Mouse (Mus musculus): ENCODE data around the gene Prelid1. TPM values are rescaled to one million over a fixed set of nuclear protein-coding genes. Genes with fewer than 3 reads are reported as not detected.
A peak's percentile ranks its signal among the peaks of the same experiment; 100 is the strongest.

Gene Prelid1
- polyA plus RNA-seq, 1 experiment from 2014 or later: 285 TPM

DNA sequence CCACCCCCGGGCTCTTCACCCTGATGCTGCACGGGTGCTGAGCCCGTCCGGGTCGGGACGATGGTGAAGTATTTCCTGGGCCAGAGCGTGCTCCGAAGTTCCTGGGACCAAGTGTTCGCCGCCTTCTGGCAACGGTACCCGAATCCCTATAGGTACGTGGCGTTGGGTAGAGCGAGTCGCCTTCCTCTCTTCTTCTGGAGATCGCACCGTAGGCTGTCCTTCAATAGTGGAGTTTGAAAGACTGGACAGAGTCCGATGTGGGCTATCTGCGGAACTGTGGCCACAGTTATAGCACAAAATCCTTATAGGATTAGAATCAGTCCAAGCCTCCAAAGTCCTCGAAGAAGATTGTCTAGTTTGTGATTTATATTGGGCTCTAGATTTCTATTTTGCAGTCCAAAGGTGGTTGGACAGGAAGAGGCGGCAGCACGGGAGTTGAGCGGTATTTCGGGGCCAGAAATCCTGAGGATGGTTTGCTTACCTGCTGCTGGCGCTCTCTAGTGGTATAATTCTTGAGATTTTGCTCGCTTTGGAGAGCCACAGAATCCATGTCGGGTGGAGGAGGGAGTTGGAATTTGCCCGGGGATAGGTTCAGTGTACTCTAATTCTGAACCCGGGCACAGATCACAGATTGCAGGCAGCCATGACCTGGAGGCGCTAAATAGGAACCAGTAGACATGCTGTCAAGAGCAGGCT is 2.0 kb downstream of the Prelid1 start:
- H3K4me2 ChIP-seq: peak overlapping the region; percentile 83
- H3K4me1 ChIP-seq (replicated peaks): peaks cover 39% of the 10 kb centered on the region
- no peaks in the 10 kb centered on the region for H3K9me3 ChIP-seq (replicated peaks)
- H3K4me3 ChIP-seq: peak overlapping the region; percentile 79
- H3K36me3 ChIP-seq: peaks cover 60% of the 10 kb centered on the region
- H3K27me3 ChIP-seq: no peaks in the 10 kb centered on the region
- ATAC-seq (replicated peaks; ENCODE audit: insufficient number of reproducible peaks, insufficient read depth, low FRiP score, low read depth): no peak; the same call in 1 of the 2 replicates
- WGBS: under 1% methylated on average over 31 of the region's 31 CpGs
- H3K27ac ChIP-seq: peak overlapping the region; percentile 87
- peak overlapping the region; percentile 92 for H3K9ac ChIP-seq

DNA sequence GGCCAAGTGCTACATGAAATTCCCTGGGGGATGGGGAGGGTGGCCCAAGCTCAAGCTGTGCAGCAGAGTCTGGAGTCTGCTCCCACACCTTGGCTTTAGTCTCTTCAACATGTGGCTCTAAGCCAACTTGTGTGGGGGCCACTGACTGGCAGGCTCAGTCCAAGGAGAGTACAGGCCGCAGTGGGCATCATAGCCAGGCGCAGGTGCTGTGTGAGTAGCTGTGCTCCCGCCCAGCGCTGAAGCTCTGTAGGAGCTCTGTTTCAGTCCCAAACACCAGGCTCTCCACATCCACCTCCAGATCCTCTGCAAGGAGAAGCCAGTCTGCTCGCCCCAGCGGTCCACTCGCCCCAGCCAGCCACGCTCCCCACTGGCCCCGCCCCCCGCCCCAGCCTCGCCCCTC is 5.3 kb downstream of the Prelid1 start:
- H3K27me3 ChIP-seq: no peaks in the 10 kb centered on the region
- no peak overlapping the region for H3K4me2 ChIP-seq
- 0 out of 2 replicates have a peak overlapping the region, but pooled peaks have one; percentile 10 for H3K9ac ChIP-seq
- H3K9me3 ChIP-seq (replicated peaks): no peaks in the 10 kb centered on the region
- no peak overlapping the region for H3K4me3 ChIP-seq
- H3K4me1 ChIP-seq (replicated peaks): peaks cover 57% of the 10 kb centered on the region
- H3K36me3 ChIP-seq: peaks cover 33% of the 10 kb centered on the region
- no peak overlapping the region for H3K27ac ChIP-seq
- ATAC-seq (replicated peaks; ENCODE audit: insufficient number of reproducible peaks, insufficient read depth, low FRiP score, low read depth): no peak
- WGBS: 71% methylated on average over 11 of the region's 11 CpGs

DNA sequence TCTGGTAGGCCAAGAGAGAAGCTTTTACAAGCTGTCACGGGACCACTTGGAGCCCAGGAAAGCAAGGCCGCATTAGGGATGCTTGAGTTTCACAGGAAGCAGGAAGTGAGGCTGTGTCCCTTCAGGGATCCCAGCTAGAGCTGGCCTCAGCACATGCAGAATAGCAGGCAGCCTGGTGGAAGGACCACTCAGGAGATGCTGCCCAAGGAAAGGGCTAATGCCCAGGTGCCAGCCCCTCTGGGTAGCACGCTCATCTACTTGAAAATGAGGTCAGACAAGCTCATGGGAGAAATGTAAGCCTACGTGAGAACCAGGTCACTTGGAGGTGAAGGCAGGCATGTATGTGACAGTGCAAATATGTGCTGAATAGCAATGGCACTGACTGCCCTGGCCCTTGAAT is 6.9 kb downstream of the Prelid1 start:
- Histone ChIP-seq H3K27me3 (no peaks in the 10 kb centered on the region), H3K4me1 (replicated peaks) (peaks cover 52% of the 10 kb centered on the region), H3K4me2 (no peak overlapping the region), H3K4me3 (no peak overlapping the region), H3K36me3 (peaks cover 33% of the 10 kb centered on the region), H3K27ac (peak overlapping the region; percentile 49; the same call in 1 of the 2 replicates), H3K9ac (no peak overlapping the region), H3K9me3 (replicated peaks) (no peaks in the 10 kb centered on the region)
- 45% methylated on average over 4 of the region's 4 CpGs for WGBS
- ATAC-seq (replicated peaks; ENCODE audit: insufficient number of reproducible peaks, insufficient read depth, low FRiP score, low read depth): no peak

DNA sequence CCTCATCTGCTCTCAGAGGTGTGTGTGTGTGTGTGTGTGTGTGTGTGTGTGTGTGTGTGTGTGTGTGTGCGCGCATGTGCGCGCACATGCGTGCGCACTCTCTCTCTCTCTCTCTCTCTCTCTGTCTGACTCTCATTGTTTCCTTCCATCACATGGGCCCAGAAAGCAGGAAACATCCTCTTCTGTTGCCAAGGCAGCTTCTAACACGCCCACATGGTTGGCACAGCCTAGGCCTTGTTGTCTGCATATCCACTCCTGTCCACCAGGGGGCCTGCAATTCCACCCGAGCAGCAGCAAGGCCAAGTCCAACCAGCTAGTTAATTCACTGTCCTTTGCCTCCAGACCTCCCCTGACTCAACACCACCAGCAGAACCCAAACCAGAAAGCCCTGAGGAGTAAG is 7.3 kb downstream of the Prelid1 start:
- ATAC-seq (replicated peaks; ENCODE audit: insufficient number of reproducible peaks, insufficient read depth, low FRiP score, low read depth): peak; percentile 24; the same call in 1 of the 2 replicates
- no peak overlapping the region; the same call in 1 of the 2 replicates for H3K27ac ChIP-seq

DNA sequence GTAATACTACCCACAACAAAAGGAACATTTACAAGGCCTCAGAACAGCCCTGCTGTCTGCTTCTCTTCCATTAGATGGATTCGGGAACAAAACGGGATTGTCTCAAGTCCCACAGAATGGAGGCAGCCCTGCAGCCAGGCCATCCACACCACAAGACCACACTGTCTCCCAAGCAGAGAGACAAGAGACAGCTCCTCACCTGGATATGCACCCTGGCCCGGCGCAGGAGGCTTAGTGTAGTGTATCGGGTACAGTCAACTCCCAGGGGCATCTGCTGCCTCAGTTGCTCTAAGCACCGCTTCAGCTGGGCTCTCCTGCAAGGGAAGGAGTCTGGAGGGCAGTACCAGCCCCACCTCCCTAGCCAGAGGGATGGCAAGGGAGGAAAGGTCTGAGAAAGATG is 7.9 kb downstream of the Prelid1 start:
- Histone ChIP-seq H3K9ac (peak overlapping the region; percentile 70; the same call in 1 of the 2 replicates), H3K4me2 (peak overlapping the region; percentile 97), H3K4me1 (replicated peaks) (peaks cover 45% of the 10 kb centered on the region), H3K27ac (no peak overlapping the region), H3K9me3 (replicated peaks) (no peaks in the 10 kb centered on the region), H3K27me3 (no peaks in the 10 kb centered on the region), H3K4me3 (peak overlapping the region; percentile 81), H3K36me3 (peaks cover 29% of the 10 kb centered on the region)
- WGBS: 77% methylated on average over 6 of the region's 6 CpGs
- ATAC-seq (replicated peaks; ENCODE audit: insufficient number of reproducible peaks, insufficient read depth, low FRiP score, low read depth): no peak

More for the DNA sequence above, 7.3 kb downstream of the Prelid1 start:
- Histone ChIP-seq H3K9ac (no peak overlapping the region), H3K36me3 (peaks cover 33% of the 10 kb centered on the region), H3K4me3 (peak overlapping the region; percentile 81), H3K4me1 (replicated peaks) (peaks cover 50% of the 10 kb centered on the region), H3K4me2 (peak overlapping the region; percentile 97), H3K27me3 (no peaks in the 10 kb centered on the region), H3K9me3 (replicated peaks) (no peaks in the 10 kb centered on the region)
- 35% methylated on average over 6 of the region's 8 CpGs for WGBS

DNA sequence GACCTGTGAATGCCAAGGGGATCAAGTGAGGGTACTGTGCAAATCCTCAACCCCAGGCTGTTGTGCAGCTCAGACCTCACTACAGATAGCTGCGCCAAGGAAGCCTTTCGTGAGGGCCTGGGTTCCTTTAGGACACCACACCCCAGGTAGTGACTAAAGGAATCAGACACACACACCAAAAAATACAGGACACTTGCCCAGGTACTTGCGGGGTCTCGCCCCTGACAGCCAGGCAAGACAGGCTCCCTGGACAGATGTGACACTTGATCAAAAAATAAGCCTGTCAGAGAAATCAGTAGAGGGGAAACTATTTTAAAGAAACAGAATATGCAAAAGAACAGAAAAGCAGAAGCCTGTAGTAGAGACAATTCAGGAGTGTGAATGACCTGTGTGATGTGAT is 8.3 kb downstream of the Prelid1 start:
- Histone ChIP-seq H3K36me3 (peaks cover 24% of the 10 kb centered on the region), H3K9me3 (replicated peaks) (no peaks in the 10 kb centered on the region), H3K4me3 (peak overlapping the region; percentile 81), H3K9ac (peak overlapping the region; percentile 70), H3K27ac (no peak overlapping the region), H3K4me1 (replicated peaks) (peaks cover 40% of the 10 kb centered on the region), H3K4me2 (peak overlapping the region; percentile 97), H3K27me3 (no peaks in the 10 kb centered on the region)
- no peak for ATAC-seq (replicated peaks; ENCODE audit: insufficient number of reproducible peaks, insufficient read depth, low FRiP score, low read depth)
- 83% methylated on average over 4 of the region's 4 CpGs for WGBS

DNA sequence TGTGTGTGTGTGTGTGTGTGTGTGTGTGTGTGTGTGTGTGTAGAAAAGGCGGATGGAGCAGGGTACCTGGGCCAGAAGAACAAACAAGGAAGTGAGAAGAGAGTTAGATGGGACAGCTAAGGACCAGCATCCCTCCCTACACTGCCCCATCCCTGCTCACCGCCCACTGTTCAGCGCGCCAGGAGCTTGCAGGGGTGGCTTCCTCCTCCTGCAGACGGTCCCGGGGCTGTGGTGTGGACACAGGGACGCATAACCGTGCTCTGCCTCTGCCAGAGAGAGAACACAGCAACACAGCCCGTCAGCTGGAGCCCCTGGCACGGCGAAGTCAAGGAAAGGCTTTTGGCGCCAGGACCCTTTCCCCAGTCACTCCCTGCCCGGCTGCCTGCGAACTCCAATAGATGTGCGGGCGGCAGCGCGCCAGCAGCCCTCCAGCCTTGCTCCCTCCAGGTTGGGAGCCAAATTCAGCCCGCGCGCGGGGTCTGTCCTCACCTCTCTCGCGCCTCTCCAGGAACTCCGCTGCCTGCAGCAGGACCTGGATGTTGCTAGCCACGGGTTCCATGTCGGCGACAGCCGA is 8.9 kb downstream of the Prelid1 start:
- H3K27me3 ChIP-seq: no peaks in the 10 kb centered on the region
- H3K9ac ChIP-seq: peak overlapping the region; percentile 70
- H3K9me3 ChIP-seq (replicated peaks): no peaks in the 10 kb centered on the region
- H3K4me2 ChIP-seq: peak overlapping the region; percentile 97
- H3K4me1 ChIP-seq (replicated peaks): peaks cover 35% of the 10 kb centered on the region
- ATAC-seq (replicated peaks; ENCODE audit: insufficient number of reproducible peaks, insufficient read depth, low FRiP score, low read depth): peak; percentile 16
- H3K4me3 ChIP-seq: peak overlapping the region; percentile 81
- peak overlapping the region; percentile 92 for H3K27ac ChIP-seq
- 2% methylated on average over 29 of the region's 29 CpGs for WGBS
- H3K36me3 ChIP-seq: peaks cover 19% of the 10 kb centered on the region

DNA sequence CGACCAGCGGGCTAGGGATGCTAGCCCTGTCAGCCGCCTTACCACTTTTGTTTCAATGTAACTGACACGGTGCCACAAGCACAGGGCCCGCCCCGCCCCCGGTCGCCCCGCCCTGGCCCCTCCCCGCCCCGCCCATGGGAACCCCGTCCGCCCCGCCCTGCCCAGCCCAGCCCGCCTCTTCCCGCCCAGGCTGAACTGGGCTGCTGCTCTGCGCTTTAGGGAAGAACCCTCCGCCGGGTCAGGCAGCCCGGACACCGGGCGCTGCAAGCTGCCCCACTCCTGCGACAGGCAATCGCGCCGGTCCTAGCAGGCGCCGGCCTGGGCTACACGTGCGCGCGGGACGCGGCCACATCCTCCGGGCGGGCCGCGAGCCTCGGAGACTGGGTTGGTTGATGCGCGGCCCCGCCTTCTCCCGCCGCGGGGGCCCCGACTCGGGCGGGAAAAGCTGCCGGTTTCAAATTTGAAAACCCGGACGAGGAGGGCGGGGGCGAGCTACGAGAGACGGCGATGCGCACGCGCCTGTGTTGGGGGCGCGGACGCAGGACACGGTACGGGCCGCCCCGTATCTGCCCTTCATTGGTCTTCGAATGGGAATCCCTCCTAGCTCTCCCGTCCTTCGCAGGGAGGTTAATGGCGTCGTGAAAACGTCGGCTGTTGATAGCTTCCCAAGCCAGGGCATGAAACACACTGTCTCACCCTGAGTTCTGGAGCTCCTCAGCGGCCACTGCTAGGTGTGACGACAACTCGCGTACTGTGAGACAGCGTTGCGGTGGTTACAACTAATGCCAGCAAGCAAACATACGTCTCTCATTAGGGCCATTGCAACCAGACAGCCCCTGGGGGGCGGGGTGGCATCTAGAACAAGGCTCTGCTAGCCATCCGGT is 9.6 kb downstream of the Prelid1 start, which contains the start of gene Mxd3:
TSS of gene Mxd3 (minus strand) at position 141 of the 884 bp plus-strand sequence.
- Histone ChIP-seq H3K9ac (peak within 1 kb of the TSS; percentile 70), H3K4me2 (peak within 1 kb of the TSS; percentile 97), H3K4me1 (replicated peaks) (peaks cover 35% of the 10 kb centered on the region), H3K4me3 (peak within 1 kb of the TSS; percentile 81), H3K27me3 (no peaks in the 10 kb centered on the region), H3K9me3 (replicated peaks) (no peaks in the 10 kb centered on the region), H3K27ac (peak within 1 kb of the TSS; percentile 92), H3K36me3 (peaks cover 13% of the 10 kb centered on the region)
- under 1% methylated on average over 82 of the region's 82 CpGs for WGBS
- ATAC-seq (replicated peaks; ENCODE audit: insufficient number of reproducible peaks, insufficient read depth, low FRiP score, low read depth): peak; percentile 88

DNA sequence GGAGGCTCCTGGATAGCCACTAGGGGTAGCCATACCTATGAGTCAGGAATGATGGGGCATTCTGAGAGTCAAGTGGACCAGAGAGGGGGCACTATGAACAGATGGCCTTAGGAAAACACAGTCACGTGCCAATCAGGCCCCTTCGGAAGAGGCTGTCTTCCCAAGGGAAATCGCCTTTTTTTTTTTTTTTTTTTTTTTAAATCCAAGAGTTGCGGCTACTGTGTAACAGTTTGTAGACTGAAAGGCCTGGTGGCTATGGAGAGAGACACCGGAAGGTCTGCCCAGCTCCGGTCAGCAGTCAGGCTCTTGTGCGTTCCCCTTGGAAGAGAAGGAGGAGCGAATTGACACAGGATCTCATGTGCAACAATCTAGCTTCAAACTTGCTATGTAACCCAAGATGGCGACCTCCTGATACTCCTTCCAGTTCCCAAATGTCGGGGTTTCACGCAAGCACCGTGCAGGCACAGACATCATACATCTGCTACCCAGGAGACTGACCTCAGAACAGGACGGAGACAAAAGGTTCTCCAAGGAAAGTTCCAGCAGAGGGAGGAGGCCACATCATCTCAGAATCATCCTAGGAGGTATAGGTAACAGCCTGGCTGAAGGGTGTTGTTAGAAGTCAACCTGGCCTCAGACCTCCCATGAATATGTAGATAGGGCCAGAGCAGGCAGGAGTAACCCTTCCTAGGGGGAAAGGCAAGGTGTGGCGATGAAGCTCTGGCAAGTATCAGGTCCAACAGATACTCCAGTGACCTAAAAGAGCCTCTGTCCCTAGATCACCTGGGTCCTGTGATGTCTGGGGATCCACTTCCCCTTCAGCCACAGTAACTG is 10.5 kb downstream of the Prelid1 start:
- Histone ChIP-seq H3K9me3 (replicated peaks) (no peaks in the 10 kb centered on the region), H3K4me2 (peak overlapping the region; percentile 97), H3K9ac (peak overlapping the region; percentile 70), H3K36me3 (peaks cover 5% of the 10 kb centered on the region), H3K4me1 (replicated peaks) (peaks cover 35% of the 10 kb centered on the region), H3K27me3 (no peaks in the 10 kb centered on the region), H3K27ac (peak overlapping the region; percentile 92), H3K4me3 (peak overlapping the region; percentile 81)
- no peak for ATAC-seq (replicated peaks; ENCODE audit: insufficient number of reproducible peaks, insufficient read depth, low FRiP score, low read depth)
- WGBS: 44% methylated on average over 14 of the region's 14 CpGs

DNA sequence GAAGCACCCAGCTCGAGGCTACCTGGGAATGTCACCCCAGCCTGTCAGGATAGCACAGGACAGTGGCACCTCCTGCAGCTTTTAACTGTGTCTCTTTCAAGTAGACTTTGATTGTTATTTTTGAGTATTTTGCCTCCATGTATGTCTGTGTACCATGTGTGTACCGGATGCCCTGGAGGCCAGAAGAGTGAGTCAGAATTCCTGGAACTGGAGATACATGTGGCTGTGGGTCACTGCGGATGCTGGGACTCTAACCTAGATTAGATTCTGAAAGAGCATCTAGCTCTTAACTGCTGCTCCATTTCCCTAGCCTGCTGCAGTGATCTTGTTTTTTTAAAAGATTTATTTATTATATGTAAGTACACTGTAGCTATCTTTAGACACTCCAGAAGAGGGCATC is 12.0 kb downstream of the Prelid1 start:
- no peak for ATAC-seq (replicated peaks; ENCODE audit: insufficient number of reproducible peaks, insufficient read depth, low FRiP score, low read depth)
- H3K4me1 ChIP-seq (replicated peaks): peaks cover 30% of the 10 kb centered on the region
- WGBS: 65% methylated on average over 3 of the region's 3 CpGs
- H3K4me2 ChIP-seq: no peak overlapping the region
- no peaks in the 10 kb centered on the region for H3K36me3 ChIP-seq
- no peak overlapping the region for H3K4me3 ChIP-seq
- no peak overlapping the region for H3K9ac ChIP-seq
- no peaks in the 10 kb centered on the region for H3K27me3 ChIP-seq
- no peaks in the 10 kb centered on the region for H3K9me3 ChIP-seq (replicated peaks)
- no peak overlapping the region for H3K27ac ChIP-seq
